Mouse (Mus musculus): Measurements from ENCODE around the gene Mnd1. TPM values are rescaled to one million over a fixed set of nuclear protein-coding genes. Genes with fewer than 3 reads are reported as not detected.

The Mnd1 gene
- total RNA-seq (2021), result 1 to 10 TPM; 1.3 TPM

DNA sequence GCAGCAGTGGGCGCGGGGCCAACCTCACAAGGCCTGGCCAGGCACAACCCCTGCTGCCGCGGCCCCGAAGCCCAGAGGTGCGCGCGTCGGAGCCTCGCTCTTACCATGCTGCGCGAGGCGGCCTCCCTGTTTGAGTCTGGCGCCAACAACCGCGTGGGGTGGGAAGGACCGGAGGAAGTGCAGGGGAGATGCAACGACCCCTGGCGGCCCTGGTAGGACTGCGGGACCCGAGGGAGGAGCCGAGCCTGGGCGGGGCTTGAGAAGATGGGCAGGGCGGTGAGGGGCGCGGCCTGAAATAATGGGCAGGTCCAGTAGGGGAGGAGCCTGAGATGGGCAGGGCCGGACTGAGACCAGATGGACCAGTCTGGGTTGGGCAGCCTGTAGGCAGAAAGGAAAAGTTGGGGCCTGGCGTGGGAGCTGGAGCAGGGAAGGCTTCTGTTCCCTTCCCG, at the start of gene Mnd1:
Gene Mnd1, minus strand, starts transcription at position 229 of the 449 bp plus-strand sequence.
- intact Hi-C loops (cut with DNase I), result loop anchor here (5.0 to 10.0 kb wide), 2 partner anchors 113 to 211 kb away; partner anchors contain the start of gene Tmem131l

GRCm38 (mm10) chr3:84204640-84205039, 49.1 kb upstream of the Mnd1 start:
- DNase-seq (ENCODE audit: low spot score in 2 of 2), result peak in 1 of 2 experiments; percentile 80
- intact Hi-C loops (cut with DNase I), result loop anchor here (1.0 kb wide), 1 partner anchor 42 kb away; no protein-coding TSS in a partner anchor

More for the DNA sequence above, at the start of gene Mnd1:
- DNase-seq (ENCODE audit: low spot score in 2 of 2), result peak; percentile 91 to 97

GRCm38 (mm10) chr3:84200559-84201420, 45.2 kb upstream of the Mnd1 start:
- intact Hi-C loops (cut with DNase I), result no loop called here
- no peak for DNase-seq (ENCODE audit: low spot score in 2 of 2)

DNA sequence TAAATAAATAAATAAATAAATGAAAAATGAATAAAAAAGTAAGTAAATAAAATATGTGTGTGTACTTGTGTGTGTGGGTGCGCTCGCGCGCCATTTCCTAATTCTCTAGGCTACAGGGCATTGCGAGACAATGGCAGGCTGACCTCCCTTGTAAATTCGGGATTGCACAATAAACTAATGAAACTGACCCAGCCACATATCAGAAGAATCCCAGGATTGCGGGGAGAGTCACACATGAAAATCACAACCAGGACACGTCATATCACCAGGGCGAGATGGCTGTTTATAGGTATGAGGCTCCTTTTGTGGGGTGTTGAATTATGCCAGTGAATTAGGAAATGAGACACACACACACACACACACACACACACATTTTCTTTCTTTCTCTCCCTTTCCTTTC, 43.9 kb upstream of the Mnd1 start:
- intact Hi-C loops (cut with DNase I), result no loop called here
- no peak for DNase-seq (ENCODE audit: low spot score in 2 of 2)

- intact Hi-C loops (cut with DNase I), result no loop called here
Observed at GRCm38 (mm10) chr3:84198229-84198628, 42.6 kb upstream of the Mnd1 start.

DNA sequence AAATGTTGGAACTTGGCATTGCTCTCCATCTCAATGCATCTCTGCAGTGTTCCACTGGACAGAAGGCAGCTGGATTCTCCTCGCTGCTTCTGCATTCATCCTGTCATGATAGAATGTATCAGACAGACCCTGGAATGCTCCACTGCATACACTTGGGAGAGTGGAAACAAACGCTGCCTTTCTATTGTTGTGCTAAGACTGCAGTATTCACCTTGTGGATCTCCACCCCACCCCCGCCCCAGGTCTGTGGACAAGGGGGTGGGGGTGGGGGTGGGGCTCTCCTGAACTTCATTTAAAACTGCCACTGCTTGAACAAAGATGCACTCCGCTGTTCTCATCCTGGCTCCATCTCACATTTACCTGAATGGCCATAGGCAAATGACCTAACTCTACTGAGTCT, 38.3 kb upstream of the Mnd1 start:
- intact Hi-C loops (cut with DNase I), result loop anchor here (5.0 kb wide), 1 partner anchor 113 kb away; the partner anchor contains the start of gene Trim2
- DNase-seq (ENCODE audit: low spot score in 2 of 2), result no peak

More at GRCm38 (mm10) chr3:84198229-84198628, 42.6 kb upstream of the Mnd1 start:
- DNase-seq (ENCODE audit: low spot score in 2 of 2), result no peak

DNA sequence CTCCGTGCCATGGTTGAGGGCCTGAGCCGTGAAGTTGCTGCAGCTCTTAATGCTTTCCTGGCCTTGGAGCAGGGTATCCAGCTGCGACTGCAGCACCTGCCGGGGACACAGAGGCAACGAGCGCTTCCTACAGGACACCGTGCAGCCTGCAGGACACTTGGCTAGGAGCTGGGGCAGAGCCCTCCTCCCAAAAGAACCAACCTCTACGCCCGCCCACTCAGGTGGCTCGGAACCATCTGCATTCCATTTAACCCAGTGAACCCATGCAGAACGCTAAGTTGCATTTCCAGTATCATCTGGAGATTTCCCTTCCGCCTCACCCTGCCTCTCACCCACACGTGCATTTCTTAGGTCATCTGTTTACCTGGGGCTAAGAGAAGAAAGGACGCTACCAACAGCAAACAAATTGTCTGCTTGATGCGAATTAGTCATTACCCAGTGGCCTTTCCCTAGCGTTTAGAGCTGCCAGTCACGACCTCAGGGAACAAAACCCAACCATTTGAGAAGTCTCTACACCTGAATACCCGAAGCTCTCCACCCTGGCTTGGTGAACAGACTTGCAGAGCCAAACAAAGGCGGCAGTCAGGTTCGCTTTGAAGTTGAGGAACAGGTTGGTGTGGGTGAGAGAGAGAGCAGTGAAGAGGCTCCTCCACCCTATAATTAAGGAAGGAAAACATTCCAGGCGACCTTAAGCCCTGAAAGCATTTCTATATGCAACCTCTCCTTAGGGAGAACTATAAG, 35.7 kb upstream of the Mnd1 start:
- DNase-seq (ENCODE audit: low spot score in 2 of 2), result no peak
- intact Hi-C loops (cut with DNase I), result loop anchor here (2.0 to 5.0 kb wide), 2 partner anchors 23 to 116 kb away; partner anchors contain the start of gene Trim2

- intact Hi-C loops (cut with DNase I), result loop anchor here (2.0 to 5.0 kb wide), 2 partner anchors 24 to 117 kb away; partner anchors contain the start of gene Trim2
- DNase-seq (ENCODE audit: low spot score in 2 of 2), result peak in 1 of 2 experiments; percentile 31
Observed at GRCm38 (mm10) chr3:84190513-84191061, 35.0 kb upstream of the Mnd1 start.

DNA sequence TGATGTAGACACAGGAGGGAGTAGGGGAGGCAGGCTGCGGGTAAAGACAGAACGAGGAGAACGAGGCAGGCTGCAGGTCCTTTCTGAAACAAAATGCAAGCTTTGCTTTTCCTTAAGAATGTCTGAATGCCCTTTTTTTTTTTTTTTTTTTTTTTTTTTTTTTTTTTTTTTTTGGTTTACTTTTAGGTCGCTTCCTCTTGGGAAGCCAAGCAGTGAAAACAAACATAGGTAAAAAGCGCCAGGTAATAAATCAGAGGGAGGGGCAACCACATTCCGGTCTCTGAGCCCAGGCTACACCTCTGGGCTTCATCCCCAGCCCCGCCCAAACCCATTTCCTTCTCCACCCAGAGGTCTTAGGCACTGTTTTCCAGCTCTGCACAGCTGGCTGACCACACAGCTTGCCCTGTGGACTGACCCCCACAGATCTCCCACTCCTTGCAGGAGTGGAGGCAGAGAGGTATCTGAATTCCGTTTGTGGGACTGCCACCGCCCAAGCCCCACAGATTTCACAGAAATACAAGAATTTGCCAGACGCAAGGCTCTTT, 34.1 kb upstream of the Mnd1 start:
- intact Hi-C loops (cut with DNase I), result loop anchor here (2.0 to 5.0 kb wide), 2 partner anchors 25 to 118 kb away; partner anchors contain the start of gene Trim2
- no peak for DNase-seq (ENCODE audit: low spot score in 2 of 2)

GRCm38 (mm10) chr3:84181717-84182116, 26.1 kb upstream of the Mnd1 start:
- DNase-seq (ENCODE audit: low spot score in 2 of 2), result no peak
- intact Hi-C loops (cut with DNase I), result no loop called here

GRCm38 (mm10) chr3:84181102-84181501, 25.5 kb upstream of the Mnd1 start:
- intact Hi-C loops (cut with DNase I), result no loop called here
- DNase-seq (ENCODE audit: low spot score in 2 of 2), result no peak

DNA sequence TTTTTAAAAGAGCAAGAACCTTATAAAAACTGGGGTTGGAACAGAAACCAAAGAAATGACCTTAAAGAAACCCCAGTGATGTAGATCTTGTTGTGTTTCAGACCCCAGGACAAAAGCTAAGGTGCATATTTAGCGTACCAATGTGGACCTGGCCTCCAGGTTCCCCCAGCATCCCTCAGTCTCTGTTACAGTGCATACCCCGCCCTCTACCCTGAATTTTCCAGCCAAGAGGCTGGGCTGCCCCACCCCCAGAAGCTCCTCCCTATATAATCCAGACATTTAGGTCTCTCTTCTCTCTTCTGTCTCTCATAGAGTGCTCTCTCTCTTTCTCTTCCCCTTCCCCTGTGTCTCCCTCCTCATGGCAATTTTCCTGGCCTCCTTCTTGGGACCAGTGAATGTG, 24.7 kb upstream of the Mnd1 start:
- intact Hi-C loops (cut with DNase I), result no loop called here
- no peak for DNase-seq (ENCODE audit: low spot score in 2 of 2)

DNA sequence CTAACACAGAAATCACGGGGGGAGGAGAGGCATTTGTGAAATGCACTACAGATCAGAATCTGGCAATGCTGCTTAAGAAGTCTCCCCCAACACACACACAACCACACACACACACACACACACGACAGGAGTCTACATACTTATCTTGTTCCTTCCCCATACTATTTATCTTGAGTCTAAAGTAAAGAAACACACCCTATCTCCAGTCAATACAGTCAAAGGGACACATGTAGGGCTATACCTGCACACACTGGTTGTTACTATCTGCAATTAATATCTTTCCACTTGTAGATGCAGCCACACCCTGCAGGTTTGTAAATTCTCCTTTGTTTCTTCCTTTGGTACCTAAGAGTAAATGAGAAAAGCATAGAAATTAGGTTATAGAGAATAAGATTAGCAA, 22.2 kb upstream of the Mnd1 start:
- intact Hi-C loops (cut with DNase I), result loop anchor here (5.0 to 10.0 kb wide), 3 partner anchors 44 to 367 kb away; no protein-coding TSS in a partner anchor
- no peak for DNase-seq (ENCODE audit: low spot score in 2 of 2)

DNA sequence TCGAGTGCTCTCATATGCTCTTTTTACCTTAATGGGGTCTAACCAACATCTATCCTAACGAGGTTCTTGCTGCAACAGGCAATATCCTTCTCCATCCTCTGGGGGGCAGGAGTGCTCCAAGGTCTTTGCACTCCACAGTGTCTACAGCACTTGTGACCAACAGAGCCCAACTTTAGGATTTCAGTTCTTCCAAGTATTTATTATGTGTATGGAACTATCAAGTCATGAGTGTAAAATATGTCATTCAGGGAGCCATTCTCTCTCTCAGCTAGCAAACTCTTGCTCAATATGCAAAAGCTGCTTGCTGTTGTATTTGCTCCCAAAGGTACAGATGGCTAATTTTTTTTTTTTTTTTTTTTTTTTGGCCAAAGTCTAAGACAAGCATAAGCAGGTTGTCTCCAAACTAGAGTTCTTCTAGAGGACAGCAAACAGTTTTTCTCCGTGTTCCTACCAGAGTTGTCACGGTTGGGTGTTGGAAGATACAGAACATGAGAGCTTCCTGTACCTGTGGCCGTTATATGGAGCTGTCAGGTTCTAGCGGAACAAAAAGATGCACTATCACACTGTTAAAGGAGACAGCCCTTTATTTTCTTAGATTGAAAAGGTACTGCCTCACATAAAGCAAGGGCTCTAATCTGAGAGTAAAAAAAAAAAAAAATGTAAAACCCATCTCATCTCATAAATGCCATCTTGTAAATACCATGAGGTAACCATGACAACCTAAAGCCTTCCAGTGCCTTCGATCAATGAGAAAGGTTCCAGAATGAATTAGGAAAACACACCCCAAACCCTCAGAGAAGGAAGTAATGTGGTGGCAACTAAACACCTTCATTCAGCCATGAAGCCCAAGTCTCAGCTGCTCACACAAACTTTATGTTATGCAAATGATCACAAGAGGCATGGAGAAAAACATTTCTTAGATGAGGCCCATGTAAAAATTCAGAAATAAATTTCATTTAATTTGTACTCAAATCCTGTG, 20.0 kb upstream of the Mnd1 start:
- peak; percentile 70 to 83 for DNase-seq (ENCODE audit: low spot score in 2 of 2)
- intact Hi-C loops (cut with DNase I), result loop anchor here (1.0 to 10.0 kb wide), 5 partner anchors 47 to 369 kb away; no protein-coding TSS in a partner anchor

DNA sequence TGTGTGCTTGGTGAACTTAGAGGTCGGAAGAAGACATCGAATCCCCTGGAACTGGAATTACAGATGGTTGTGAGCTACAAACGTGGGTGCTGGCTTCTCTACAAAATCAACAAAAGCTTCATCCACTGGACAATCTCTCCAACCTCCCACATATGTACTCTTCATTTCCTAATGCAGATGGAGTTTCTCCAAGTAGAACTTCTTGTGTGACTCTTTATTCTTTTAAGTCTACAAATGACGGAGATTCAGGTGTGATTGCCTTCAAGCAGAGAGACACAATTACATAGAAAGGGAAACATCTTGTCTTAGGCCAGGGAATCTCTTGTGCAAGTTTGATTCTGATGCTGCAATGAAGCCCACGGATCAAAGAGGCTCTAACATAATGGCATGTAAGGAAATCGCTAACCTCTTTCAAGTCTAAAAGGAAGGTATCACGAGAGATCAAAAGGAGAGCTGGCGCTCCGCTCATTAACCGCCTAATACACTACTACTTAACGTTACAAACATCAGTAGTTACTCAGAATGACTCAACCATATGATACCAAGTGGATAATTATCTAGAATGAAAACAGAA, 18.1 kb upstream of the Mnd1 start, which contains the start of gene Gm6525:
Gene Gm6525, plus strand, starts transcription at position 524 of the 574 bp plus-strand sequence.
- DNase-seq (ENCODE audit: low spot score in 2 of 2), result no peak
- intact Hi-C loops (cut with DNase I), result loop anchor here (2.0 to 10.0 kb wide), 2 partner anchors 131 to 371 kb away; no protein-coding TSS in a partner anchor

- no peak for DNase-seq (ENCODE audit: low spot score in 2 of 2)
- intact Hi-C loops (cut with DNase I), result loop anchor here (10.0 kb wide), 1 partner anchor 372 kb away; no protein-coding TSS in a partner anchor
Observed at GRCm38 (mm10) chr3:84172406-84172805, 16.8 kb upstream of the Mnd1 start.

DNA sequence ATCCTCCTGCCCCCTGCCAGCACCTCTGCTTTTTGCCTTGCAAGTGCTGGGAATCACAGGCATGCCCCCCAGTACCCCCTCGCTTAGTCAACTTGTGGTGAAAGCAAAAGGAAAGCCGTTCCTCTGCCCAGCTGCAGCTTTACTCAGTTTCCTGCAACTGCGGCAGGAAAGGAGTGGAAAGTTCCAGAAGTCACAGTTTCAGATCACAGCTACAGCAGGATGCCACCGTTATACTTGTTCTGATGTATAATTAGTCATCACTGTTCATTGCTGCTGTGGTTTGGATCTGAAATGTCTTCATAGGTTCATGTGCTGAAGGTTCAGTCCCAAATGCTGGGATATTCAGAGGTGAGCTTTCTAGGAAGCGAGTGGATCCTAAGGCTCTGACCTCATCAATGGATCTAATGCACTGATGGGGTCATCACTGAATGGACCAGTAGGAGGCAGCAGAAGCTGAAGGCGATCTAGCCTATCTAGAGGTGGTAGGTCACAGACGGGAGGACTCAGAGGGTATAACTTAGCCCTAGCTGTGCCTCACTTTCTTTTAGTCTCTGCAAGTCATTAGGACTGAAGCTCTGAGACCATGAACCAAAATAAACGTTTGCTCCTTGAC, 13.9 kb upstream of the Mnd1 start:
- no peak for DNase-seq (ENCODE audit: low spot score in 2 of 2)
- intact Hi-C loops (cut with DNase I), result loop anchor here (10.0 kb wide), 1 partner anchor 375 kb away; no protein-coding TSS in a partner anchor

Measured in left cerebral cortex, postnatal 25 days (tissue).